Mouse (Mus musculus): Measurements from ENCODE around the gene Elavl1. TPM values are rescaled to one million over a fixed set of nuclear protein-coding genes. Genes with fewer than 3 reads are reported as not detected.

The Elavl1 gene
- polyA plus RNA-seq, 1 experiment, result 21.7 TPM

- Histone ChIP-seq H3K4me3 (replicated peaks; ENCODE audit: control insufficient read depth, low read depth, low read length) (no peak overlapping the region), H3K27ac (ENCODE audit: control insufficient read depth, insufficient read depth, low read depth, low read length, poor library complexity) (no peak overlapping the region), H3K4me1 (ENCODE audit: control insufficient read depth, insufficient read depth, low read length) (no peaks in the 10 kb centered on the region)
- TF ChIP-seq CTCF (IDR thresholded peaks at IDR 0.05; ENCODE audit: control insufficient read depth, insufficient read depth, low read length) (no peak), POLR2A (IDR thresholded peaks at IDR 0.05; ENCODE audit: borderline replicate concordance, control insufficient read depth, low read depth, low read length) (no peak)
- WGBS, result 68% methylated on average over 4 of the region's 4 CpGs
These were observed 27.4 kb downstream of the Elavl1 start for GRCm38 (mm10) chr8:4297822-4298221.

DNA sequence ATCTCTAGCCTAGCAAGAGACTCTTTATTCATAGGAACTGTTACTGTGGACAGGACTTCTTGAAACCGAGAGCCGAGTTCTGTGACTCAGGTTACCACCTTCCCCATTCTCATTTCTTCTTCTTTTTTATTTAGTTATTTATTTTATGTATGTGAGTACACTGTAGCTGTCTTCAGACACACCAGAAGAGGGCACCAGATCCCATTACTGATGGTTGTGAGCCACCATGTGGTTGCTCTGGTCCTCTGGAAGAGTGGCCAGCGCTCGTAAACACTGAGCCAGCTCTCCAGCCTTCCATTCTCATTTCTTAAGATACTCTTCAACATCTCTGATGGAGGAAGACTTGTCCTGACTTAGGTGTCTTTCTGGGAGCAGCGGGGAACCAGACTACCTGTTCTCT lies 32.5 kb downstream of the Elavl1 start:
- WGBS, result 82% methylated on average over 5 of the region's 5 CpGs
- no peaks in the 10 kb centered on the region for H3K4me1 ChIP-seq (ENCODE audit: control insufficient read depth, insufficient read depth, low read length)

GRCm38 (mm10) chr8:4276111-4276465 lies 49.1 kb downstream of the Elavl1 start:
- TF ChIP-seq POLR2A (IDR thresholded peaks at IDR 0.05; ENCODE audit: borderline replicate concordance, control insufficient read depth, low read depth, low read length) (no peak), CTCF (IDR thresholded peaks at IDR 0.05; ENCODE audit: control insufficient read depth, insufficient read depth, low read length) (no peak)
- peak overlapping the region; percentile 86 for H3K4me3 ChIP-seq (replicated peaks; ENCODE audit: control insufficient read depth, low read depth, low read length)
- H3K27ac ChIP-seq (ENCODE audit: control insufficient read depth, insufficient read depth, low read depth, low read length, poor library complexity), result no peak overlapping the region; the same call in 1 of the 2 replicates
- 20% methylated on average over 9 of the region's 9 CpGs for WGBS
- H3K4me1 ChIP-seq (ENCODE audit: control insufficient read depth, insufficient read depth, low read length), result no peaks in the 10 kb centered on the region

More for the DNA sequence above, 32.5 kb downstream of the Elavl1 start:
- no peak overlapping the region for H3K4me3 ChIP-seq (replicated peaks; ENCODE audit: control insufficient read depth, low read depth, low read length)
- no peak overlapping the region for H3K27ac ChIP-seq (ENCODE audit: control insufficient read depth, insufficient read depth, low read depth, low read length, poor library complexity)
- TF ChIP-seq CTCF (IDR thresholded peaks at IDR 0.05; ENCODE audit: control insufficient read depth, insufficient read depth, low read length) (no peak), POLR2A (IDR thresholded peaks at IDR 0.05; ENCODE audit: borderline replicate concordance, control insufficient read depth, low read depth, low read length) (no peak)

- H3K4me3 ChIP-seq (replicated peaks; ENCODE audit: control insufficient read depth, low read depth, low read length), result peak within 1 kb of the TSS; percentile 86
- no peaks in the 10 kb centered on the region for H3K4me1 ChIP-seq (ENCODE audit: control insufficient read depth, insufficient read depth, low read length)
- under 1% methylated on average over 39 of the region's 39 CpGs for WGBS
- H3K27ac ChIP-seq (ENCODE audit: control insufficient read depth, insufficient read depth, low read depth, low read length, poor library complexity), result peak within 1 kb of the TSS; percentile 6; the same call in 1 of the 2 replicates
- TF ChIP-seq CTCF (IDR thresholded peaks at IDR 0.05; ENCODE audit: control insufficient read depth, insufficient read depth, low read length), result no peak
- peak; percentile 76; the same call in 1 of the 2 replicates for TF ChIP-seq POLR2A (IDR thresholded peaks at IDR 0.05; ENCODE audit: borderline replicate concordance, control insufficient read depth, low read depth, low read length)
These were observed 49.7 kb downstream of the Elavl1 start, which contains the start of gene Timm44 for GRCm38 (mm10) chr8:4275275-4276110. TSS of gene Timm44 (minus strand) at chr8:4275913.

DNA sequence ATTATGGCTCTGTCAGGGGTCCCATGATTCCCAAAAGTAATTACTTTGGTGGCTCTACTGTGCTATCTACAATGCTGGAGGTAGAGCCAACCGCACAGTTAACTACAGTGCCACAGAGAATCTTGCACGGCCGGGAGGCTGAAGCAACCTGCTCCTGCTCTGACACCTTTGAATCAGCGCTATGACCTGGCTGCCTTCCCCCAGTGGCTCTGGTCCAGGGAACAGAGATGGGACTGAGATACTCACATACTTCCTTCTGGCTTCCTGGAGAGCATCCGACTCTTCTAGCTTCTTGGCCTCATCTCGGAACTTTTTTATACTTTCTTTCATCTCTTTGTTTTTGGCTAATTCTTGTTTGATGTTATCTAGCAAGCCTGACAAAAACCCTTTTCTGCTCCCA lies 55.6 kb downstream of the Elavl1 start:
- Histone ChIP-seq H3K27ac (ENCODE audit: control insufficient read depth, insufficient read depth, low read depth, low read length, poor library complexity) (no peak overlapping the region), H3K4me3 (replicated peaks; ENCODE audit: control insufficient read depth, low read depth, low read length) (no peak overlapping the region), H3K4me1 (ENCODE audit: control insufficient read depth, insufficient read depth, low read length) (no peaks in the 10 kb centered on the region)
- 88% methylated on average over 6 of the region's 6 CpGs for WGBS
- TF ChIP-seq CTCF (IDR thresholded peaks at IDR 0.05; ENCODE audit: control insufficient read depth, insufficient read depth, low read length) (no peak), POLR2A (IDR thresholded peaks at IDR 0.05; ENCODE audit: borderline replicate concordance, control insufficient read depth, low read depth, low read length) (no peak)

DNA sequence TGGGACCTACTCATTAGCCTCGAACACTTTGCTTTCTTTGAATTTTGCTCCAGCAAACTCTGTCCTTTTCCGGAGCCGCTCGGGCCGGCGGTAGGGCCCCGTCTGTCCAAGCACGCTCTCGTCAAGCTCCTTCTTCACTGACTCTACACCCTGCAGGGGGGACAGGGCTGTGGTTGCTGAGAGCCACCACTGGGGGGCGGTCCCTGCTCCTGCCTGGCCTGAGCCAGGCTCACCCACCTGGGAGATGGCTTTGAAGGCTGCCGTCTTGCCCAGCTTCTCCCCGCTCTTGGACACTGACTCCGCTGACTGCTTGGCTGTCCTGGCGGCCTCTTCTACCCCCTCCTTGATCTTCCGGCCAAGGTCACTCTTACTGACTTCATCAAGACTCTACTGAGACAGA lies 57.6 kb downstream of the Elavl1 start:
- 86% methylated on average over 15 of the region's 15 CpGs for WGBS
- no peak for TF ChIP-seq POLR2A (IDR thresholded peaks at IDR 0.05; ENCODE audit: borderline replicate concordance, control insufficient read depth, low read depth, low read length)
- TF ChIP-seq CTCF (IDR thresholded peaks at IDR 0.05; ENCODE audit: control insufficient read depth, insufficient read depth, low read length), result peak; percentile 44; the same call in 1 of the 2 replicates
- H3K27ac ChIP-seq (ENCODE audit: control insufficient read depth, insufficient read depth, low read depth, low read length, poor library complexity), result no peak overlapping the region
- H3K4me3 ChIP-seq (replicated peaks; ENCODE audit: control insufficient read depth, low read depth, low read length), result no peak overlapping the region
- no peaks in the 10 kb centered on the region for H3K4me1 ChIP-seq (ENCODE audit: control insufficient read depth, insufficient read depth, low read length)

DNA sequence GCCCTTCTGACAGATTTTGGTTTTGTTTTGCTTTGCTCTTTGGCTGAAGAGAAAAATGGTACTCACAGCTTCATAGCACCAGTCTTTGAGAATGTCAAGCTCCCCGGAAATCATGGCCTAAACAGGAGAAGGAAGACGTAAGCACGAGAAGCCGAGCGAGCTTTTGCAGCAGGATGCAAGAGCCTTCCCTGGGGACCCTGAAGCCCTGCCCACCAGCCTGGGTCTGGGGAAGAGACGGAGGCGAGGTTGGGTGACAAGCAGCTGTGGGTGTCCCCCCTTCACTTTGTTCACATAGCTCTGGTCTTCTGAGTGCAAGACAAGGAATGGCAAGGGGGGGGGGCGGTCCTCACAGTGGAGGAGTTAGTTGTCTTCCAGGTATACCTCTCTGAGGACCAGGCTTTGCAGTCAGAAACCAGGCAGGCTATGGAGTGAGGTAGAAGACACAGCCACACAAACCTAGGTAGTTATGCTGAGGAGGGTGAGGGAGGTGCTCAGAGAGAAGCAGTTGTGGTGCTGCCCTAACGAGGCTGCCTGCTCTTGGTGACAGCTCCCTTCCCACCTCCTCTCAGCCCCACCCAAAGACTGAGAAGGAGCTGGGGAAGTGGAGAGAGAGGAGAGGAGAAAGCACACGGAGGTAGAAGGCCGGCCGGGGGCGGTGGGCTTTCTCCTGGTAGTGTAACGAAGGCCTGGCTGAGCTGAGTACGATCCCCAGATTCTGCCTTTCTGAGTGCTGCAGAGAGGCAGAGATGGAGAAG lies 59.9 kb downstream of the Elavl1 start:
- no peak for TF ChIP-seq POLR2A (IDR thresholded peaks at IDR 0.05; ENCODE audit: borderline replicate concordance, control insufficient read depth, low read depth, low read length)
- no peak for TF ChIP-seq CTCF (IDR thresholded peaks at IDR 0.05; ENCODE audit: control insufficient read depth, insufficient read depth, low read length)
- Histone ChIP-seq H3K4me3 (replicated peaks; ENCODE audit: control insufficient read depth, low read depth, low read length) (no peak overlapping the region), H3K27ac (ENCODE audit: control insufficient read depth, insufficient read depth, low read depth, low read length, poor library complexity) (no peak overlapping the region), H3K4me1 (ENCODE audit: control insufficient read depth, insufficient read depth, low read length) (no peaks in the 10 kb centered on the region)
- WGBS, result 87% methylated on average over 15 of the region's 15 CpGs

DNA sequence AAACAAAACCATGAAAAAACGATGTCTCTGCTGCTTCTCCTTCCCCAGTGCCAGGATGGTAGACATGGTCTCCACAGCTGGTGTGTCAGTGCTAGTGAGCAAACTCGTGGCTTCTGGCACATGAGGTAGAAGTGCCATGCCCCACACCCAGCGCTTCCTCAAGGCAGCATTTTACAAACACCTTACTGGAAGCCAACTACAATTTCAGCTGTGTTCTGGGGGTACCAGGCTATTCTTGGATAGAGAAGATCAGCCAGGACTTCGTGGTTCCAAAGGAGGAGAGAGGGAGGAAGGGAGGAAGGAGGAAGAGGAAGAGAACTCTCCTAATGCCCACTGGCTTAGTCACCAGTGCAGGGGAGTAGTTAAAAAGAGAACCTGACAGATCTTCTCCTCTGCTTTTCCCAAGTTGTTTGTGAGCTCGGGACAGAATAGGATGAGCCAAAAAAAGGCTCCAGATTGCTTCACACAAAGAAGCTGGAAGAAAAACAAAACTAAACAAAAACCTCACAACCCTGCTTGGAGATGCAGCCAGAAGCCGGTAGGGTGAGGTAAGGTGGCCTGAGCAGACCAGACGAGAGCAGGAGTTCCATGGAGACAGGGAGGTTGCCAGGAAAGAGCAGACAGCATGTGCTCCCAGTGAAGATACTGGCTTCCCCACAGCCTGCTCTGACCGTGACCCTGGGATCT lies 62.0 kb downstream of the Elavl1 start:
- Histone ChIP-seq H3K4me3 (replicated peaks; ENCODE audit: control insufficient read depth, low read depth, low read length) (no peak overlapping the region), H3K27ac (ENCODE audit: control insufficient read depth, insufficient read depth, low read depth, low read length, poor library complexity) (no peak overlapping the region), H3K4me1 (ENCODE audit: control insufficient read depth, insufficient read depth, low read length) (no peaks in the 10 kb centered on the region; the same call in 1 of the 2 replicates)
- 64% methylated on average over 8 of the region's 8 CpGs for WGBS
- TF ChIP-seq POLR2A (IDR thresholded peaks at IDR 0.05; ENCODE audit: borderline replicate concordance, control insufficient read depth, low read depth, low read length), result no peak
- TF ChIP-seq CTCF (IDR thresholded peaks at IDR 0.05; ENCODE audit: control insufficient read depth, insufficient read depth, low read length), result no peak

Measured in bone marrow, adult 2 months (tissue).